Mouse (Mus musculus) gastrocnemius, postnatal 4 days (tissue): ENCODE results near the gene Bag6. TPM values are rescaled to one million over a fixed set of nuclear protein-coding genes. Genes with fewer than 3 reads are reported as not detected.

Source experiments
- DNase-seq, 2 experiments: peaks; one replicate each; pipeline ENCODE4 v3.0.0; 2021 to 2022; ENCODE audit warnings: low spot score in 2 of 2, mixed read lengths in 2 of 2
- microRNA-seq: library from miRNA; unstranded; fragments of <30 nt; microRNA quantifications from one replicate; pipeline ENCODE4 v1.2.0, GENCODE M21; 2021
- total RNA-seq, 2 experiments: library from RNA; stranded (reverse); gene quantifications; 2 replicates each; pipeline ENCODE4 v1.2.3; 2021

Bag6 gene
- total RNA-seq, 2 experiments from 2014 or later, result 265 to 276 TPM

DNA sequence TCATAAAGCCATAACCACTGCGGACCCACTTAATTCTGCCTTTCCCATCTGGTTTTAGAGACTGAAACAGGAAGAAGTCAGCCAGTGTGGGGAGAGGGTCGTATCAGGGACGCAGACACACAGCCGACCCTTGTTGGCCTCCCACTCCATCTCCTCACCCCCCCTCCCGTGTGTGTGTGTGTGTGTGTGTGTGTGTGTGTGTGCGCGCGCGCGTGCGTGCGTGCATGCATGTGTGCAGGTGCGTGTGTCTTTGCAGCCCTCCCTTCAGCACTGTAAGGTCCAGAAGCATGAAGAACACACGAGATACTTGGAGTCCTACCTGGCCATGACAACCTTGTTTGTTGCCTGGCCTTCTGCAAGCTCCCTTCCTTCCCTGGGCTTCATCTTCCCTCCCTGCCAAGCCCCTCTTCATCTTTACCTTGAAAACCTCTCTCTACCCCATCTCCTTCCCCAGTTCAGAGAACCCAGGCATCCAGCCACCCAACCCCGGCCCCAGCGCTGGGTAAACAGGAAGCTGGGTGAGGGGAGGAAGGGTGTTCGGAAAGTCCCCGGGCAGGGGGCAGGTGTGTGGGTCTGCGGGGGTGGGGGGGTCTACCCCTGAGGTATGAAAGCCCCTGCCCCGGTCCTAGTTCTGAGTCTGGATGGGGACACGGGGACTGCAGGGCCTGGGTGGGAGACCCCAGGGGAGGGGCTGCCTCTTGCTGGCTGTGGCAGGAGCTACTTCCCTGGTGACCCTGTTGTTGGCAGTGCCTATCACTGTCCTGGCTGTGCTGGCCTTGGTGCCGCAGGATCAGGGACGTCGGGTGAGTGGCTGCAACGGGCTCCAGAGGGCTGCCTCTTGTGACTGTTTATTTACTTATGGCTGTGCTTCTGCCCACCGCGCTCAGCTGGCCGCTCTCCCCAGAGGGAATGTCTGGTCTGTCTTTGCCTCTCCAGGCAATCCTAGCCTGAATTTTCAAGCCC lies 59.2 kb downstream of the Bag6 start, which contains the start of gene Ltb:
TSS of gene Ltb (plus strand) at position 559 of the 963 bp plus-strand sequence.
- DNase-seq, result no peak

DNA sequence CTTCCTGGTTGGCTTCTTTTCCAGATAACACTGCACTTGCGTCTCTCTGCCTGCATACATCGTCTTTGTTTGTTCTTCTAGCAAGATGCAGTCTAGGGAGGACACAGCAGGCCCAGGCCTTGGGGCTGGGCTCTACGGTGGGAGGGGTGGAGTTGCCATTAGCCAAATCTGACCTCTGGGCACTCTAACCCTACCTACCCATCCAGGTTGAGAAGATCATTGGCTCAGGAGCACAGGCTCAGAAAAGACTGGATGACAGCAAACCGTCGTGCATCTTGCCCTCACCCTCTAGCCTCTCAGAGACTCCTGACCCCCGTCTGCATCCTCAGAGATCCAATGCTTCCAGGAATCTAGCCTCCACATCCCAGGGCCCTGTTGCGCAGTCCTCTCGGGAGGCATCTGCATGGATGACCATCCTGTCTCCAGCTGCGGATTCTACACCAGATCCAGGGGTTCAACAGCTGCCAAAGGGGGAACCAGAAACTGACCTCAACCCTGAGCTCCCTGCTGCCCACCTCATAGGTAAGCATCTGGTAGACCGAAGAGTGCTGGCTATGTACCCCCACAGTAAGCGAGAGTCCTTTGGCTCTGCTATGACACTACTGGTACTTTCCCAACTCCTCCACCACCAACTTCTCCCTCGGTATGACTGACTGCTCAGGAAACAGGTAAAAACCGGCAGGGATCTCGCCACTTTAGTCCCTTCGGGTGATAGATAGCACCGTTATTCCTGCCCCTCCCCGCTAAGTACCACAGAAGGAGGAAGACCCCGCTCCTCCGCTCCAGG lies 60.1 kb downstream of the Bag6 start:
- no peak for DNase-seq

DNA sequence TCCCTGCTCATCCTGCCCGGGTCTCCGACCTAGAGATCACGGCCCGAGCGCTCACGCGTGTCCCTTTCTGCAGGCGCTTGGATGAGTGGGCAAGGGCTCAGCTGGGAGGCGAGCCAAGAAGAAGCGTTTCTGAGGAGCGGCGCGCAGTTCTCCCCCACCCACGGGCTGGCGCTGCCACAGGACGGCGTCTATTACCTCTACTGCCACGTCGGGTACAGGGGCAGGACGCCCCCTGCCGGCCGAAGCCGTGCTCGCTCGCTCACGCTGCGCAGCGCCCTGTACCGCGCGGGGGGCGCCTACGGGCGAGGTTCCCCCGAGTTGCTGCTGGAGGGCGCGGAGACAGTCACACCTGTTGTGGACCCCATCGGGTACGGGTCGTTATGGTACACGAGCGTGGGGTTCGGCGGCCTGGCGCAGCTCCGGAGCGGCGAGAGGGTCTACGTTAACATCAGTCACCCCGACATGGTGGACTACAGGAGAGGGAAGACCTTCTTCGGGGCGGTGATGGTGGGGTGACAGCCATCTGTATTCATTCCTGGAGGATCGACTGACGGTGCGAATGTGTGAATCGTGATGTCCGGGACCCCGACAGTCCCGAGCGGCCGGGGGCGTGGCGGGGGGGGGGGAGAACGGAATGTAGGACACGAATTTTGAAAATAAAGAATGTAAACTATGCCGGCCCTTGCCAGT lies 60.8 kb downstream of the Bag6 start:
- peak; percentile 78 to 87 for DNase-seq

DNA sequence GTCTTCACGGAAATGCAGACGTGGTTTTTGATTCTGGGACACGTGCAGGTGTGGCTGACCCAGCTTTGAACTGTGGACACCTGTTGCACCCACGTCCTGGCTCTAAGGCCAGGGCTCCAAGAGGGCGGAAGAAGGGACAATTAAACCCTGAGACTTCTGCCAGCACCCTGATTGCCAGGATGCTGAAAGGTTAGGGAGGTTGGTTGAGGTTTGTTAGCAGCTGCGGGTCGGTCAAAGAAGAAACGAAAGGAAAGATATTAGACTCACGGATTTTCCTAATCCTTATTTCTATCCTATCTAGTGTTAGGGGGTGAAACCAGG lies 61.3 kb downstream of the Bag6 start:
- no peak for DNase-seq

Small RNA genes lying within 50 kb of the gene (microRNA-seq; reads per million reads assigned to microRNA genes)
- not detected for gene Mir6973a

Other genes with a start within 250 kb of the Bag6 start
- gene C2, start 236.9 kb upstream of the Bag6 start, total RNA-seq, result 1 to 10 TPM; 5.3 to 8.7 TPM
- 10 to 100 TPM; 80.0 to 84.2 TPM for gene Ehmt2, start 236.7 kb upstream of the Bag6 start, total RNA-seq
- gene Slc44a4, start 220.7 kb upstream of the Bag6 start, total RNA-seq, result not detected
- gene Neu1, start 203.9 kb upstream of the Bag6 start, total RNA-seq, result 10 to 100 TPM; 10.8 to 10.9 TPM
- gene Hspa1b, start 175.9 kb upstream of the Bag6 start, total RNA-seq, result 1 to 10 TPM; 3.7 to 4.0 TPM
- gene Gm20481, start 165.3 kb upstream of the Bag6 start, total RNA-seq, result not detected
- gene Hspa1a, start 163.0 kb upstream of the Bag6 start, total RNA-seq, result 1 to 10 TPM; 3.2 to 4.4 TPM
- gene Hspa1l, start 162.5 kb upstream of the Bag6 start, total RNA-seq, result 1 to 10 TPM; 5.8 to 6.1 TPM
- 10 to 100 TPM; 31.8 to 32.4 TPM for gene Lsm2, start 153.3 kb upstream of the Bag6 start, total RNA-seq
- 10 to 100 TPM; 50.8 to 58.3 TPM for gene Vars, start 134.2 kb upstream of the Bag6 start, total RNA-seq
- 1 to 10 TPM in 1 of 2 experiments, under 1 TPM in 1; 0.96 to 1.2 TPM for gene Vwa7, start 118.6 kb upstream of the Bag6 start, total RNA-seq
- 1 to 10 TPM; 5.4 to 6.3 TPM for gene Sapcd1, start 107.2 kb upstream of the Bag6 start, total RNA-seq
- gene Msh5, start 88.4 kb upstream of the Bag6 start, total RNA-seq, result 1 to 10 TPM; 4.5 to 5.4 TPM
- 10 to 100 TPM; 87.2 to 89.7 TPM for gene Clic1, start 85.2 kb upstream of the Bag6 start, total RNA-seq
- gene Ddah2, start 76.1 kb upstream of the Bag6 start, total RNA-seq, result 100 to 1,000 TPM; 108 to 109 TPM
- under 1 TPM in 1 of 2 experiments, not detected in 1; 0.39 TPM for gene Ly6g6c, start 69.8 kb upstream of the Bag6 start, total RNA-seq
- gene Mpig6b, start 69.0 kb upstream of the Bag6 start, total RNA-seq, result under 1 TPM; 0.29 to 0.42 TPM
- gene Ly6g6e, start 58.3 kb upstream of the Bag6 start, total RNA-seq, result not detected
- 1 to 10 TPM in 1 of 2 experiments, under 1 TPM in 1; 0.91 to 1.2 TPM for gene Ly6g6d, start 57.1 kb upstream of the Bag6 start, total RNA-seq
- under 1 TPM in 1 of 2 experiments, not detected in 1; 0.31 TPM for gene Ly6g6f, start 49.6 kb upstream of the Bag6 start, total RNA-seq
- 10 to 100 TPM; 67.2 to 69.3 TPM for gene Abhd16a, start 45.9 kb upstream of the Bag6 start, total RNA-seq
- gene Ly6g5c, start 26.9 kb upstream of the Bag6 start, total RNA-seq, result not detected
- 1 to 10 TPM in 1 of 2 experiments, under 1 TPM in 1; 0.44 to 1.2 TPM for gene Ly6g5b, start 19.8 kb upstream of the Bag6 start, total RNA-seq
- gene Gpank1, start 13.7 kb upstream of the Bag6 start, total RNA-seq, result 1 to 10 TPM; 5.6 to 7.4 TPM
- gene Csnk2b, start 13.1 kb upstream of the Bag6 start, total RNA-seq, result 100 to 1,000 TPM; 174 to 185 TPM
- gene D17H6S53E, start 8.8 kb upstream of the Bag6 start, total RNA-seq, result 10 to 100 TPM; 20.0 to 21.0 TPM
- 1 to 10 TPM in 1 of 2 experiments, not detected in 1; 1.2 TPM for gene Apom, start 3.1 kb upstream of the Bag6 start, total RNA-seq
- gene Prrc2a, start 29.7 kb downstream of the Bag6 start, total RNA-seq, result 100 to 1,000 TPM; 183 to 193 TPM
- 1 to 10 TPM; 6.0 to 6.3 TPM for gene Aif1, start 40.9 kb downstream of the Bag6 start, total RNA-seq
- 10 to 100 TPM in 1 of 2 experiments, 1 to 10 TPM in 1; 7.7 to 11.1 TPM for gene Lst1, start 53.3 kb downstream of the Bag6 start, total RNA-seq
- gene Ltb, start 59.3 kb downstream of the Bag6 start, total RNA-seq, result under 1 TPM; 0.74 to 0.78 TPM
- 1 to 10 TPM; 1.1 to 1.7 TPM for gene Tnf, start 66.8 kb downstream of the Bag6 start, total RNA-seq
- gene Lta, start 70.2 kb downstream of the Bag6 start, total RNA-seq, result under 1 TPM; 0.31 to 0.32 TPM
- under 1 TPM in 1 of 2 experiments, not detected in 1; 0.52 TPM for gene Gm16181, start 85.7 kb downstream of the Bag6 start, total RNA-seq
- 1 to 10 TPM; 2.7 to 3.2 TPM for gene Atp6v1g2, start 98.5 kb downstream of the Bag6 start, total RNA-seq
- 10 to 100 TPM; 13.9 to 15.8 TPM for gene Nfkbil1, start 100.6 kb downstream of the Bag6 start, total RNA-seq
- 100 to 1,000 TPM; 219 to 233 TPM for gene Ddx39b, start 106.6 kb downstream of the Bag6 start, total RNA-seq
- gene H2-D1, start 127.6 kb downstream of the Bag6 start, total RNA-seq, result 10 to 100 TPM; 44.5 to 55.8 TPM
- gene H2-Q1, start 185.2 kb downstream of the Bag6 start, total RNA-seq, result under 1 TPM; 0.52 to 0.67 TPM
- under 1 TPM; 0.59 to 0.93 TPM for gene H2-Q2, start 207.1 kb downstream of the Bag6 start, total RNA-seq
- gene H2-Q4, start 244.4 kb downstream of the Bag6 start, total RNA-seq, result 1 to 10 TPM; 5.2 to 6.2 TPM